Mouse (Mus musculus): Measurements from ENCODE around the gene 2210010C04Rik. TPM values are rescaled to one million over a fixed set of nuclear protein-coding genes. Genes with fewer than 3 reads are reported as not detected.

2210010C04Rik gene
- polyA plus RNA-seq (2014; fragmentation: Nextera tagmentation; extraction: Ambion mirVana), result not detected in 2 replicates

DNA sequence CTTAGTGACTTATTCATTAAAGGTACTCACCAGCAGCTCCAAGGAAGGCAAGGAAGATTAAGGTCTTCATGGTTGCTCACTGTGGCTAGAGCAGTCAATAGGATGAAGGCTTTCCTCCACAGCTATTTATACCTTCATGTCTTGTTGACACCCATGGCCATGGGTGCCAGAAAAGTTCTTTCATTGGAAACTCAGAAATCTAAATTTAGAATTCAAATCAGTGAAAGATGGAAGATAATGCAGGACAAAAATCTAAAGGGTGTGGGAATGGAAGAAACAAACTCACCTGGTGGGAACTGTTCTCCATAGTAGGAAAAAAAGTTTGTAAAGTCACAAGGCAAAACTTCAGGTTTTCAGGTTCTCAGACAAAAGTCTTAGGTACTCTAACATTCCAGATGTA is at the start of gene 2210010C04Rik:
Gene 2210010C04Rik, minus strand, starts transcription at position 101 of the 400 bp plus-strand sequence.
- no peaks in the 10 kb centered on the region for H3K4me1 ChIP-seq (replicated peaks; ENCODE audit: control insufficient read depth, insufficient read depth, low read length)
- H3K9ac ChIP-seq, result no peak within 1 kb of the TSS
- no peak within 1 kb of the TSS for H3K4me3 ChIP-seq (replicated peaks; ENCODE audit: low read length)
- no peaks in the 10 kb centered on the region for H3K27me3 ChIP-seq (ENCODE audit: control insufficient read depth, insufficient read depth, low read length)
- DNase-seq (ENCODE audit: low spot score) (no peak), ATAC-seq (ENCODE audit: low FRiP score) (no peak)
- H3K36me3 ChIP-seq (replicated peaks; ENCODE audit: control insufficient read depth, insufficient read depth), result no peaks in the 10 kb centered on the region
- H3K4me2 ChIP-seq (replicated peaks), result no peak within 1 kb of the TSS
- no peaks in the 10 kb centered on the region for H3K9me3 ChIP-seq (ENCODE audit: control insufficient read depth, low read length)
- no peak within 1 kb of the TSS for H3K27ac ChIP-seq

DNA sequence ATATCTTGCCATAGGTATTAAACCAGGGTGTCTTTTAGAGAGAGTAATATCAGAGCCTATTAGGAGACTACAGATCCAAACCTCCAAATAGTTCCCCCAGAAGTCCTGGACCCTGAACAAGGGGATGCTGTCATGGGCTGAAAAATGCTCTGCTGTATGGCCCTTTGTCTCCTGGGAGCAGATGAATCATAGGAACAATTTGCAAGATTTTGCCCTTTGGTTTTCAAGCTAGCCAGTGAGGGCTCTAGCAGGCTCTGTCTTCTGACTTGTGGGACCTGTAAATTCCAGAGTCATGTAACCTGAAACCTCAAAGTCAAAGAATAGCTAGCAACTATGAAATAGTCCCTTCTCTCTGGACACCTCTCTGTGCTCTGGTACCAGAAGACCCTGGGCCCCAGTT is 44.8 kb upstream of the 2210010C04Rik start:
- H3K9ac ChIP-seq, result no peak overlapping the region
- no peak for ATAC-seq (ENCODE audit: low FRiP score)
- H3K9me3 ChIP-seq (ENCODE audit: control insufficient read depth, low read length), result no peaks in the 10 kb centered on the region

DNA sequence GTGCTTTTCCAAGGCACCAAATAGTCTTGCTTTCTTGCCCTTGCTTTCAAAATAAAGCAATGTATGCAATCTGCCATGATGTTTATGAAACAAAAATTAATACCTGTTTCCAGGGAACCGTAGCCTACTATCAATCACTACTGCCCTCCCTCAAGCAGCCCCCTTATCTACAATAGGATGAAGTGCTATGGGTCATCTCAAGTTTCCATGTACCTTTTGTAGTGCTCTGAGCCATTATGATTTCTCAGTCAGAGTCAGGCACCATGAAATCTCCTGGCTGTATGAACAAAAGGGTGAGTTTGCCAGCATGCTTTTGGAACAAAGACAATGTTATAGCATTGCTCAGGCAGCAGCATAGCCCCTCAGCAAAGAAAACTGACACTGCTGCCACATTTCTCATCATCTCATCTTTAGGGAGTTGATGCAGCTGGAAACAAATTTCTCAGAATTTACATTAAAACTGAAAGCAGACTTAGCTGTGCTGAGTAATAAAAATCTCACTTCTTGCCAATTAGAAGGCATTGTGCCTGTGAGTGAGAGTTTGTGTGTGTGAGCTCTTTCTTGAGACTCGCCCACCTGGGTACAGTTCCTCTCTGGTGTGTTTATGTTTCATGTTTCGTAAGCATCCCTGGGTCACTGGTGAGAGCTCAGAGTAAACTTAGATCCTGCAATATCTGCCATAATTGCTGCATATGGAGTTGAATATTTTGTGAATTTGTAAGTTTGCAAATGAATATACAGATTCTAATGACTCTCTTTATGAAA is 43.4 kb upstream of the 2210010C04Rik start:
- Histone ChIP-seq H3K4me3 (replicated peaks; ENCODE audit: low read length) (no peak overlapping the region), H3K9me3 (ENCODE audit: control insufficient read depth, low read length) (no peaks in the 10 kb centered on the region), H3K36me3 (replicated peaks; ENCODE audit: control insufficient read depth, insufficient read depth) (no peaks in the 10 kb centered on the region), H3K4me2 (replicated peaks) (no peak overlapping the region), H3K4me1 (replicated peaks; ENCODE audit: control insufficient read depth, insufficient read depth, low read length) (0 out of 2 replicates have a peak, but pooled peaks cover 11% of the 10 kb centered on the region), H3K9ac (no peak overlapping the region), H3K27ac (no peak overlapping the region), H3K27me3 (ENCODE audit: control insufficient read depth, insufficient read depth, low read length) (no peaks in the 10 kb centered on the region)
- DNase-seq (ENCODE audit: low spot score) (peak; percentile 31), ATAC-seq (ENCODE audit: low FRiP score) (peak; percentile 53; the same call in 1 of the 2 replicates)
- WGBS, result 37% methylated on average over 3 of the region's 3 CpGs

More for the DNA sequence above, 44.8 kb upstream of the 2210010C04Rik start:
- Histone ChIP-seq H3K27ac (no peak overlapping the region), H3K4me2 (replicated peaks) (no peak overlapping the region), H3K36me3 (replicated peaks; ENCODE audit: control insufficient read depth, insufficient read depth) (no peaks in the 10 kb centered on the region), H3K4me3 (replicated peaks; ENCODE audit: low read length) (no peak overlapping the region), H3K4me1 (replicated peaks; ENCODE audit: control insufficient read depth, insufficient read depth, low read length) (0 out of 2 replicates have a peak, but pooled peaks cover 11% of the 10 kb centered on the region), H3K27me3 (ENCODE audit: control insufficient read depth, insufficient read depth, low read length) (no peaks in the 10 kb centered on the region)
- DNase-seq (ENCODE audit: low spot score), result no peak

DNA sequence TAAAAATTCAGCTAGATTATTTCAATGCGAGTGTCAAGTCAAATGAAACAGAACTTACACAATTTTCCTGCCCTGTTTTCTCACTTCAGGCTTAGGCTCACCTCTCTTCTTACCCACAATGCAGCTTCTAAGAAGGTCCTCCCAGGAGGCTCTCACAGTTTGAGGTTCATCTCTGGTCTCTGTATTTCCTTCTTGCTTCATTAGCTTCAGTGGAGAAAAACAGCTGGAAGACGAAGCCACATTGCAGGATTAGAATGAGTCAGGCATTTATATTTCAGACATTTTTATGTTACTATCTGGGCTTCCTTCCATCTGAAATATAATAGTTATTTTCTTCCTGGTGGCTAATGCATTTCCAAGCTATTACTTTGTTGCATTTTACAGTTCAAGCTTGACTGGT is 40.4 kb upstream of the 2210010C04Rik start:
- ATAC-seq (ENCODE audit: low FRiP score), result no peak
- WGBS, result 62% methylated on average over 2 of the region's 2 CpGs
- no peak overlapping the region for H3K9ac ChIP-seq
- no peak overlapping the region for H3K4me3 ChIP-seq (replicated peaks; ENCODE audit: low read length)
- H3K36me3 ChIP-seq (replicated peaks; ENCODE audit: control insufficient read depth, insufficient read depth), result no peaks in the 10 kb centered on the region
- H3K27me3 ChIP-seq (ENCODE audit: control insufficient read depth, insufficient read depth, low read length), result no peaks in the 10 kb centered on the region
- H3K9me3 ChIP-seq (ENCODE audit: control insufficient read depth, low read length), result no peaks in the 10 kb centered on the region
- no peak overlapping the region for H3K27ac ChIP-seq
- no peak overlapping the region for H3K4me2 ChIP-seq (replicated peaks)
- H3K4me1 ChIP-seq (replicated peaks; ENCODE audit: control insufficient read depth, insufficient read depth, low read length), result 0 out of 2 replicates have a peak, but pooled peaks cover 11% of the 10 kb centered on the region
- no peak for DNase-seq (ENCODE audit: low spot score)

DNA sequence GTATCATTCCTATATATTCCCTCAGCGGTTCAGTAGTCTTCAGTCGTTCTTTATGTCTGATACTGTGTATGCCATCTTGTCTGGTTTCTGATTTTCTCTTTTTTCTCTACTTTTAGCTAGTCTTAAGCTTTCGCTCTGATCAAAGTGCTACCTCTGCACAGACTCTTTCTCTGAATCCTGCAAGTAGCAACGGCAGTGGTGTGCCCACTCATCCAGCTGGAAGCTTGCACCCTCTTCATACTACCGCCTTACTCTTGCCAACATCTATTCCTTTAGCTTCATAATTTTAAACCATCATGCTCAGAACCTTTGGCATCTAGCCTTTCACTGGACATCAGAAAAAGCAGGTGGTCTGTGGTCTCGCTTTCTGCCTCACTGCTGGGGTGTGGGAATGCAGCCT is 28.0 kb upstream of the 2210010C04Rik start:
- H3K4me3 ChIP-seq (replicated peaks; ENCODE audit: low read length), result no peak overlapping the region
- 96% methylated on average over 6 of the region's 6 CpGs for WGBS
- H3K9me3 ChIP-seq (ENCODE audit: control insufficient read depth, low read length), result no peaks in the 10 kb centered on the region
- no peak for DNase-seq (ENCODE audit: low spot score)
- H3K4me1 ChIP-seq (replicated peaks; ENCODE audit: control insufficient read depth, insufficient read depth, low read length), result no peaks in the 10 kb centered on the region
- ATAC-seq (ENCODE audit: low FRiP score), result no peak
- no peak overlapping the region for H3K27ac ChIP-seq
- no peaks in the 10 kb centered on the region for H3K36me3 ChIP-seq (replicated peaks; ENCODE audit: control insufficient read depth, insufficient read depth)
- no peak overlapping the region for H3K9ac ChIP-seq
- no peak overlapping the region for H3K4me2 ChIP-seq (replicated peaks)
- no peaks in the 10 kb centered on the region for H3K27me3 ChIP-seq (ENCODE audit: control insufficient read depth, insufficient read depth, low read length)

DNA sequence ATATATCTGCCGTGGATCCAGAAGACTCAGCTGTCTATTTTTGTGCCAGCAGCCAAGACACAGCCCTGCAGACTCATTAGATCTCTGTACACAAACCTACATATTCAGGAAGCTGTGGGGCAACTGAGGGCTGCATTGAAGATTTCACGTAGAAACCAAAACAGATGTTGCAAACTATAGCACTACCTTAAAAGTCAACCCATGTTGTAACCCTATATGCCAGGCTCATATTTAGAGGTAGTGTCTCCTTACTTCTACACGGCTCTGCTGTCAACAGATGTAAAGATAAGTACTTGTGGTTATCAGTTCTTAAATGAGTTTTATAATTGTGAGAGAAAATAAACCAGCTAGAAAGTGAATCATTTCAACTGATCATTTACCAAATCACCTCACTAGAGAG is 27.4 kb upstream of the 2210010C04Rik start:
- Histone ChIP-seq H3K27ac (no peak overlapping the region), H3K4me2 (replicated peaks) (no peak overlapping the region), H3K4me3 (replicated peaks; ENCODE audit: low read length) (no peak overlapping the region), H3K9me3 (ENCODE audit: control insufficient read depth, low read length) (no peaks in the 10 kb centered on the region), H3K27me3 (ENCODE audit: control insufficient read depth, insufficient read depth, low read length) (no peaks in the 10 kb centered on the region), H3K9ac (no peak overlapping the region), H3K36me3 (replicated peaks; ENCODE audit: control insufficient read depth, insufficient read depth) (no peaks in the 10 kb centered on the region), H3K4me1 (replicated peaks; ENCODE audit: control insufficient read depth, insufficient read depth, low read length) (no peaks in the 10 kb centered on the region)
- ATAC-seq (ENCODE audit: low FRiP score) (no peak), DNase-seq (ENCODE audit: low spot score) (no peak)
- WGBS, result 86% methylated on average over 3 of the region's 3 CpGs

DNA sequence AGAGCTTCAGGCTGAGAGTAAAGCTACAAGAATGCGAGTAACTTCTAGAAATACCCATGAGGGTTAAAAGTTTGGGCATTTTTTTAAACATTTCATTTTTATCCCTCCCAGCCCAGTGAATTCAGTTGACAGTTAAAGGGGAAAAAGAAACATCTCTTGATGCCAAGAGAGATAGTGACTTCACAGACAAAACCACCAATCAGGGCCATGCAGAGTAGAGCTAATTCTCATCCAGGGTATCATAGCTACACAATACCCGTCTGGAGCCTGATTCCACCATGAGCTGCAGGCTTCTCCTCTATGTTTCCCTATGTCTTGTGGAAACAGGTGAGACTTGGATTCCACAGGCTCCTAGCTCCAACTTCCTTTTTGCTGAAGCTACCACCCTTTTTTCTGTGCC is 26.8 kb upstream of the 2210010C04Rik start:
- no peak overlapping the region for H3K4me3 ChIP-seq (replicated peaks; ENCODE audit: low read length)
- H3K27ac ChIP-seq, result no peak overlapping the region
- no peaks in the 10 kb centered on the region for H3K36me3 ChIP-seq (replicated peaks; ENCODE audit: control insufficient read depth, insufficient read depth)
- ATAC-seq (ENCODE audit: low FRiP score) (no peak), DNase-seq (ENCODE audit: low spot score) (no peak)
- no peaks in the 10 kb centered on the region for H3K4me1 ChIP-seq (replicated peaks; ENCODE audit: control insufficient read depth, insufficient read depth, low read length)
- H3K27me3 ChIP-seq (ENCODE audit: control insufficient read depth, insufficient read depth, low read length), result no peaks in the 10 kb centered on the region
- no peaks in the 10 kb centered on the region for H3K9me3 ChIP-seq (ENCODE audit: control insufficient read depth, low read length)
- H3K9ac ChIP-seq, result no peak overlapping the region
- 87% methylated on average over 2 of the region's 2 CpGs for WGBS
- H3K4me2 ChIP-seq (replicated peaks), result no peak overlapping the region

DNA sequence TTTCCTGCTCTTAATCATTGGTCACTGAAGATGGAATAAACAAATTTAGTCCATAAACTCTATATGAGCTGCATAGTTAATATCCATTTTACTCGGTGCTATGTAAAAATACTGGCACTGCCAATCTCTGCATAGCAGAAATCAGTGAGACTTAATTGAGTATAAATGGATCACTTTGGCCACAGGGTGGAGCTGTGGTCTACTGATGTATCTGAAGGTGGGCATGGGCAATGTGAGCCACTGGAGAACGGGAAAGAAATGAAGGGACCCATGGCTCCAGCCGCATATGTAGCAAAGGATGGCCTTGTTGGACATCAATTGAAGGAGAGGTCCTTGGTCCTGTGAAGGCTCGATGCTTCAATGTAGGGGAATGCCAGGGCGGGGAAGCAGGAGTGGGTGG is 25.8 kb upstream of the 2210010C04Rik start:
- WGBS, result 71% methylated on average over 5 of the region's 5 CpGs
- Histone ChIP-seq H3K4me3 (replicated peaks; ENCODE audit: low read length) (no peak overlapping the region), H3K9ac (no peak overlapping the region), H3K9me3 (ENCODE audit: control insufficient read depth, low read length) (no peaks in the 10 kb centered on the region), H3K4me2 (replicated peaks) (no peak overlapping the region), H3K36me3 (replicated peaks; ENCODE audit: control insufficient read depth, insufficient read depth) (no peaks in the 10 kb centered on the region), H3K27me3 (ENCODE audit: control insufficient read depth, insufficient read depth, low read length) (no peaks in the 10 kb centered on the region), H3K27ac (no peak overlapping the region), H3K4me1 (replicated peaks; ENCODE audit: control insufficient read depth, insufficient read depth, low read length) (no peaks in the 10 kb centered on the region)
- ATAC-seq (ENCODE audit: low FRiP score), result no peak
- peak; percentile 23 for DNase-seq (ENCODE audit: low spot score)

DNA sequence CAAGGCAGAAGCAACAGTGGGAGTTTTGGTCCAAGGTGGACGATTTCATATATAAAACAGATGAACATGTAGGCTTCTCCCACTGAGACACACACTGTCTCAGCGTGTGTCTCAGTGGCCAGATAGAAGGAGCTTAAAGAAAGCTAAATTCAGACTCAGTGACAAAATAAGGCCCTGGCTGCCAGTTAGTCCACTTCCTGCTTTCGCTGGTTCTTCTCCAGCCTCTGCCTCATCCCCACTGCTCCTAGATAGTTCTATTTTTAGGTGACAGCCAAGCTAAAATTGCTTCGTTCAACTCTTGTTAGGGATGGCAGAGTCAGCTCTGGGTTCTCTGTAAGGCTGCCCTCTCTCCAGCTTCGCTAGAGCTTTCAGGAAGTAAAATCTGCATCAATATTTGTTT is 22.3 kb upstream of the 2210010C04Rik start:
- H3K27ac ChIP-seq, result no peak overlapping the region
- H3K36me3 ChIP-seq (replicated peaks; ENCODE audit: control insufficient read depth, insufficient read depth), result no peaks in the 10 kb centered on the region
- no peaks in the 10 kb centered on the region for H3K9me3 ChIP-seq (ENCODE audit: control insufficient read depth, low read length)
- ATAC-seq (ENCODE audit: low FRiP score) (no peak), DNase-seq (ENCODE audit: low spot score) (no peak)
- 85% methylated on average over 5 of the region's 5 CpGs for WGBS
- H3K27me3 ChIP-seq (ENCODE audit: control insufficient read depth, insufficient read depth, low read length), result no peaks in the 10 kb centered on the region
- no peaks in the 10 kb centered on the region for H3K4me1 ChIP-seq (replicated peaks; ENCODE audit: control insufficient read depth, insufficient read depth, low read length)
- no peak overlapping the region for H3K4me2 ChIP-seq (replicated peaks)
- H3K9ac ChIP-seq, result no peak overlapping the region
- H3K4me3 ChIP-seq (replicated peaks; ENCODE audit: low read length), result no peak overlapping the region
